Mouse (Mus musculus) frontal cortex, postnatal 10 days (tissue): ENCODE data around the gene Cenpx.
"Not testable (repeated sequence)": the region's sequence is repeated elsewhere in the genome, so short reads cannot be mapped to it uniquely, and the experiment has no call there.

Experiments
- DNase-seq, 2 experiments: peaks; one replicate each; pipeline ENCODE4 v3.0.0; 2022; ENCODE audit warnings: low spot score in 2 of 2, mixed read lengths in 1 of 2

The Cenpx gene

DNA sequence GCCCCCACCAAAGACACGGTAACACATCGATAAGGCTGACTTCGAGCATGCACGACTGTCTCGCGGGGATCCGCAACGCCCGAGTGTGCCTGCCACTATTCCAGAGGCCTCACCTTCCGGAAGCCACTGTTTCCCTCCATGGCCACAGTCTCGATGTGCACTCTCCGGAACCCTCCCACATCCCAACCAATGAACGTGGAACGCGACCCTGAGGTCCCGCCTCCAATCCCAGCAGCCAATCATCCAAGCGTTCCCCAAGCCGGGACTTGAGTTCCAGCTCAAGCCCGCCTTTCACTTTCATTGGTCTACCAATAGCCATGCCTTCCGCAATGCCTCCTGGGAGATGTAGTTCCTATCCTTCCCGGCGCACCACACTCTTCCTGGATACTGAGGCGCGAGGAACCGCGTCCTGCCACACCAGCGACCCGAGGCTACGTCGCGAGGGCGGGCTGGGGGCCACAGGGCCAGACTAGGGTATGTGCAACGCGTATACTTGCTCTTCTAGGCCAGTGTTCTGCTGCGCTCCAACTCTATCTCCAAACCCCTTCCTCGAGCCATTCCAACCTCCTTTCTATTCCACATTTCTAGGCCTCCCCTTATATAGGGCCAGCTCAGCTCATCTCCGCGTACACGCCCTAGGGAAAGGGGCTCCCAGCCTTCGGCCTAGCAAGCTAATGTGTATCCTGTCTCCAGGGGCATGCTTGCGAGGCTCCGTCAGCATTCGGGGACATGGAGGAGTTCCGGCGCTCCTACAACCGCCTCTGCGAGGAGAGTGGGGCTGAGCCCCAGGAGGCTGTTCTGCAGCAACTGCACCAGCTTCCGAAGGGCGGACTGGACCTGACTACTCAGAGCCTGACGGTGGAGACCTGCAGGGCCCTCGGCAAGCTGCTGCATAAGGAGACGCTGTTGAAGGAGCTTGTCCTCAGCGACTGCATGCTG lies at the start of gene Cenpx, which contains the start of gene Lrrc45:
Gene Cenpx, minus strand, starts transcription at position 159 of the 939 bp plus-strand sequence.
Gene Lrrc45, plus strand, starts transcription at position 346 of the 939 bp plus-strand sequence.
- DNase-seq, result peak; percentile 97

DNA sequence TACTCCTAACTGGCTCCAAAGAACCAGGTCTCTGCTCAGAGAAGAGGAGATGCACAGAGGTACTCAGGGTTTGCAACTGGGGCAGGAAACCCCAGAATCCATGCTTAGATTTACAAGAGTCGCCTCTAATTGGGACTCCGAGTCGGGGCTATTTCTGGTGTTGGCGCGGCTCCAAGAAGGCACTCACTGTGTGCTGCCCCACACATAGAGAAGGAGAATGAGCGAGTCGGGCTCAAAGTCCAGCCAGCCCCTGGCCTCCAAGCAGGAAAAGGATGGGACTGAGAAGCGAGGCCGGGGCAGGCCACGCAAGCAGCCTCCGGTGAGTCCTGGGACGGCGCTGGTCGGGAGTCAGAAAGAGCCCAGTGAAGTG lies 49.1 kb upstream of the Cenpx start, which contains the start of gene Hmga1b:
Gene Hmga1b, plus strand, starts transcription at position 123 of the 370 bp plus-strand sequence.
- not testable (repeated sequence) for DNase-seq

DNA sequence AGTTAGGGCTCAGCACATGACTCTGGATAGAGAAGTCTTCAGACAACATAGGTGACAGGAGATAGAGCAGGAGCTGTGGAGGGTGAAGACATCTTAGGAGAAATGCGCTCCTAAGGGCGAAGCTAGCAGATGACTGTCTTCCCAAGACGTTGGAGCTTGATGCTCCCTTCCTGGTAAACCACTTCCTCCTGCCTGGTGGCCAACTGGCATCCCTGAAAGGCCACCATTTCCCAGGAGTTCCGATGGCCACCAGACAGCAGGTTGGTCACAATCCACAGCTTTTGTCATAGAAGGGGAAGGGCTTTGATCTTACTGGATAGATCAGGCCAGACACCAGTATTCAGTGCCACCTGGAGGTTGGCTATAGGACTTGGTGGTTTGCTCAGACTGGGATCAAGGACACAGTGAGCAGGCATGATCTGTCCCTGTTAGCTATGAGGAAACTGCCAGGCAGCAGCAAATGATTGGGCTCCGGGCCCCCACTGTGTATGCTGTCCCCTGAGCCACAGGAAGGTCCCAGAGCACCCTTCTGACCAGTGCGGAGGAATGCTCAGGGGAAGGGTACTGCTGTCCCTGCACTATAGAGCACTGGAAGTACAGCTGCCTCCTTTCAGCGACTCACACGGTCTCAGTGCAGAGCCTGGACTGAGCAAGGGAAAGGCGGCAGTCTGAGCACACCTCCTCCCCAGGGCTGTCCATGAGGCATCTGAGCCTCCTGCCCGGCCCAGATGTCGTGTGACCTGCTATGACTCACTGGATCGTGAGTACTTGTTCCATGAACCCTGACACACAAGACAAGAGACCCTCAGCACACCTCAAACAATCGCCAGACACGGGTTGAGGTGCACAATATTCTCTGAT lies 48.5 kb upstream of the Cenpx start:
- DNase-seq, result no peak

DNA sequence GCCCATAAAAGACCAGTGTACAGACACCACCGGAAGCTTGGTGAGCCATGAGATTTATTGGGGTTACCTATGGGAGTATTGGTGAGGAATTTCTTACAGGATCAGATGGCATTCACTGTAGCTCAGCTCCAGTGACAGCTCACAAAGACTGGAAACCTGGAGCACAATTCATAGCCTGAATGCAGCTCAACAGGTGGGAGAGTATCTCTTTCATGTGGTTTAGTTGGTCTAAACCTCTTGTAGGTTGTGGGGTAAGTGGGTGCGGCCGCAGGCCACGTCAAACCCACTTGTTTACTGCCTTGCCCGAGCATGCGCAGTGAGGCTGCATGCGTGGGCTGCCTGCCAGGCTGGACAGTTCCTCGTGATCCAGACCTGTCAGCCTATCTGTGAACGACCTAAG lies 46.7 kb upstream of the Cenpx start:
- DNase-seq, result no peak

DNA sequence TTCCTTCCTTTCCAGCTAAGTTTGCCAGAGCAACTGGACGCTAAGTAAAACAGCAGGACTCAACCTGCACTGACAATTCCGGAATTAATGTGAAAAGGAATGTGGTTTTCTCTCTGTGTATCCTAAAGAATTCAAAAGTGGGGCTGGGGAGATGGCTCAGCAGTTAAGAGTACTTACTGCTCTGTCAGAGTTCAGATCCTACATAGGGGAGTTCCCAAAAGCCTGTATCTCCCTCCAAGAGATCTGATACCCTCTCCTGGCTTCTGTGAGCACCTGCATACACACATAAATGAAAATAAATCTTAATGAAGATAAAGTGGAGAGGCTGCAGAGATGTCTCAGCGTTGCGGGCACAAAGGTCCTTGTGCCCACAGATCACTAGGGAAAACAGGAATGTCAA lies 38.1 kb upstream of the Cenpx start:
- DNase-seq, result no peak

DNA sequence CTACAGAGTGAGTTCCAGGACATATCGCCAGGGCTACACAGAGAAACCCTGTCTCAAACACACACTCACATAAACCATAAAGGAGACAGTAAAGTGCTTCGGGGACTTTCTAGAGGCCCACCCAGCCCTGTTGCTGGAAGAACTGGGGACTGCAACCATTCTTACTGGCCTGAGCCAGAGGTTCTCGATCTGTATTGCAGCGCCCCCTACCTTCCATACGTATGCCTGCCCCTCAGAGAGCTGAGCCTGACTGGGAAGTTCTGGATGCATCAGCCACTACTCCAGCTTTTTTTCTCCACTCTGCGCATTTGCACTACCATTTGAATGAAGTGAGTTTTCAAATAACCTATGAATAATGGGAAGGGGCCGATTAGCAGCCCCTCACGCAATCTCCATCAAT lies 35.9 kb upstream of the Cenpx start:
- no peak for DNase-seq

GRCm38 (mm10) chr11:120747974-120748373 lies 34.4 kb upstream of the Cenpx start:
- no peak for DNase-seq

DNA sequence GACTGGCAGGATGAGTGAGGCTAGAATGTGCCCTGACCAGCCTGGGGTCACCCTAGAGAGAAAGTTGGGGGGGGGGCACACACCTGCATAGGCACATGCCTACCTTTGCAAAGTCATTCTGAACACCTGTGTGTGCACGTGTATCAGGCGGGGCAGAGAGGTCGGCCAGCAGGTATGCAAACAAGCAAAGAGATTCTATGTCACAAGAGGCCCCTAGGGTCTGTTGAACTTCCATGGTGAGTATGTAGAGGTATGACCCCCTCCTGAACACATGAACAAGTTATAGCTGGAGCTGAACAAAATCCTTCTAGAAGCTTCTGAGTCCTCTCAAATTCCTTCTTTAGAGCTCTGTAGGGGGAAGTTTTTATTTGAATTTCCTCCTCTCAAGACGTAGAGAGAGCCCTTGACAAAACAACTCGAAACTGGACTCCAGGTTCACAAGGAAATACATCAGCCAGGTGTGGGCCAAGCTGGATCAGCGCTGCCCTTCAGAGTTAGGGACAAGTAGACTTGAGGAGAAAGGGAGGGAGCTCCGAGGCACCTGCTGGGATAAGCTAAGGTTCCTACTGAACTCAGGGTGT lies 30.7 kb upstream of the Cenpx start:
- no peak for DNase-seq

GRCm38 (mm10) chr11:120740981-120741380 lies 27.4 kb upstream of the Cenpx start:
- DNase-seq, result no peak

- DNase-seq, result no peak
These were observed 22.9 kb upstream of the Cenpx start for GRCm38 (mm10) chr11:120736424-120736823.

DNA sequence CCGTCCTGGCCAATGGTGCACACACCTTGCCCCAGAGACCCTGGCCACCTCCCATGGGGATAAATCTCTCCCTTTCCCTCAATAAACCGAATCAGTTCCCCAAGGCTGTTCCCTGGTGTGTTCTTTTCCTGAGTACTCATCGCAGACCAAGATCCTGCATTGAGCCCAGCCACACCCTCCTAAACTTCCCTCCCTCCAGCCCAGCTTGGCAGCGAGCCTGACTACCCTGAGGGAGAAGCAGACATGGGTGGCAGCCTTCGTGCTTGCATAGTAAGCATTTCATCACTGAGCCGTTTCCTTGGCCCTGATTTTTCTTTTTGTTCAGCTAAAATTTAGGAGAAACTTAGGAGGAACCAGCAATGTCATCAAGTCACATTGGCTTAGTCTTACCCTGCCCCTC lies 20.0 kb upstream of the Cenpx start:
- DNase-seq, result no peak

DNA sequence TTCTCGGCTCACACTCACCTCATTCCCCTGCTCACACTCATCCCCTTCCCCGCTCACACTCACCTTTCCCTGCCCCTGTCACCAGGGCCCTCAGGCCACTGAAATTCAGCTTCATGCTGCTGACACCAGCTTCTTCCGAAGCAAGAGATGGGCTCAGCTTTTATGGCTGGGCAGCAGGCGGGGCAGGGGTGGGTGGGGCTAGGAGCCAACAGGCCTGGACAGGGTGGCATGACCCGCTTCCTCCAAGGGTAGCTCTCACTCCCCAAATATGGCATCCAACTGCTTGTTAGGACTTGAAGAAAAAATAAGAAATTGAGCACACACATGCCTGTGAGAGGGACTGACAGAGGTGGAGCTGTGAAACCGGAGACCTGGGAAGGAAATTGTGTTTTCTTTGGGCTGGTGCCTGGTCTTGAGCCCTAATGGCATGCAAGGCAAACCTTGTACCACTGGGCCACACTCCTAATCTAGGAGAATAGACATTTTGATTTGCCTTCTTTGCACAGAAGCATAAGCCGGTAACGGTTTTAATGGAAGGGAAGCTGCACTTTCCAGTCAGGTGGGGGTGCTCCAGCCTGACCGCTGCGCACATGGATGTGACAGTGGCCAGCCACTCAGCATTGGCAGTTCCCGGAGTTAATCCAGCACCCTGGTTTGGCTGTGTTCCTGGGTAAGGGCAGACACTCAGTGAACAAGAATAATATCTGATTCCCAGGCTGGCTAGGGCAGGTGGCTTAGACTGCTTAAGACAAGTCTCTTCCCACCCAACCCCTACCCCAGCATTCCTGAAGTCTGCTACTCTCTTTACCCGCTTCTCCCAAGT lies 18.5 kb upstream of the Cenpx start, which contains the start of gene Cbr2:
Gene Cbr2, minus strand, starts transcription at position 257 of the 823 bp plus-strand sequence.
- DNase-seq, result no peak

DNA sequence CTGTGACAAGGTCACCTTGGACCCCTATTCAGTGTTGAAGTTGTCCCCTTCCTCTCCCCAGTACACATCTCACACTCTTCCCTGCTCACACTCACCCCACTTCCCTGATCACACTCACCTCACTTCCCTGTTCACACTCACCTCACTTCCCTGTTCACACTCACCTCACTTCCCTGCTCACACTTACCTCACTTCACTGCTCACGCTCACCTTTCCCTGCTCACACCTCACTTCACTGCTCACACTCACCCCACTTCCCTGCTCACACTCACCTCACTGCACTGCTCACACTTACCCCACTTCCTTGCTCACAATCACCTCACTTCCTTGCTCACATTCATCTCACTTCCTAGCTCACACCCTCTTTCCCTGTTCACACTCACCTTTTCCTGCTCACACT lies 17.9 kb upstream of the Cenpx start:
- no peak for DNase-seq

- no peak for DNase-seq
These were observed 16.9 kb upstream of the Cenpx start for GRCm38 (mm10) chr11:120730331-120730870.

DNA sequence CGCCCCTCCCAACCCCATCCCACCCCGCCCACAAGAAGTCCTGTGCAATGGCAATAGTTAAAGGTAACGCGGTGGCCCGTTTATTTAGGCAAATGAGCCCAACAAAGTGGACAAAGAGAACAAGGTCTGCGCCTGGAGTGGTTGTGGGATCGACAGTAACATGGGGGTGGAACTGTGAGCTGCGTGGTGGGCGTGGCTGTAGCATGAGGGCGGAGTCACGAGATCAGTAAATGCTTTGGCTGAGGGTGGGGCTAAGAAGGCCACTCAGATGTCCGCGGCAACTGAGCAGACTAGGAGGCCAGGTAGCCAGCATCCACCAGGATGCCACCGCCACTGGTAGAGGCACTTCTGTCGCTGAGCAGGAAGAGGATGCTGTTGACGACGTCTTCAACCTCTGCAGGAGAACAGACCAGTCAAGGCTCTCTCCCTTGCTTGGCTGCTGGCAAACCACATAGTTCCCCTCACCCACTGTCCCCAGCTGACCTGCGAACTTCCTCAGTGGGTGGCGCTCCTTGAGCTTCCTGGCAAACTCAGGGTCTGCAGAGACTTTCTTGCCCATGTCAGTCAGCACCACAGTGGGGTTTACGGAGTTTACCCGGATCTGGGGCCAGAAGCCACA lies 16.0 kb upstream of the Cenpx start:
- DNase-seq, result not testable (repeated sequence)

DNA sequence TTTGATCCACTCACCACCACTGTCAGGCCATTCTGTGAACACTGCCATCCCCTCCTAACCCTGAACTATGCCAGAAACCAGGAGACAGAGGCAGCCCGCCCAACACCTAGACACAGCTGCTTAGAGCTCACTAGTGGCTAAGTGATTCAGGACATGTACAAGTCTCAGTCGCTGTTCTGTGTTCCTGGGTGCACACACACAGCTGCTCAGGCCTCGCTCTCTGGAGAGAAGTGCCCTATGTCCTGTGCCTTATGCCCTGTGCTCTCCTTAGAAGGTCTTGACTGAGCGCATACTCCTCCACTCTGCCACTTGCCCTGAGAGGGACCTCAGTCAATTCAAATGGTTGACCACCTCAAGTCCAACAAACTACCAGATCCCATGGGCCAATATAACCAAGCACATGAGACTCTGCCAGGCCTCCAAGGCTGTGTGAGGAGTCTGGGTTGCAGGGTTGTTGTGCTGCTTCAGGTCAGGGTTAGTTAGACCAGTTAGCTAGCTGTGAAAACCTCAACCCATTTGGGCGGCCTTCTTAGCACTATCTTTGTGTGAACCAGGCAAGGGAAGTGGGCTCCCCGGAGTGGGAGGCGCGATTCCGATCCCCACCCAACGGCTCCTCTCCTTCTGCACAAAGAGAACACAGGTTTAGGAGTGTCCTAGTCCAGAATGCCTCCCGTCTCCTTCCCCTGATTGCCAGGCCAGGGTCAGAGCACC lies 15.1 kb upstream of the Cenpx start:
- DNase-seq, result no peak

DNA sequence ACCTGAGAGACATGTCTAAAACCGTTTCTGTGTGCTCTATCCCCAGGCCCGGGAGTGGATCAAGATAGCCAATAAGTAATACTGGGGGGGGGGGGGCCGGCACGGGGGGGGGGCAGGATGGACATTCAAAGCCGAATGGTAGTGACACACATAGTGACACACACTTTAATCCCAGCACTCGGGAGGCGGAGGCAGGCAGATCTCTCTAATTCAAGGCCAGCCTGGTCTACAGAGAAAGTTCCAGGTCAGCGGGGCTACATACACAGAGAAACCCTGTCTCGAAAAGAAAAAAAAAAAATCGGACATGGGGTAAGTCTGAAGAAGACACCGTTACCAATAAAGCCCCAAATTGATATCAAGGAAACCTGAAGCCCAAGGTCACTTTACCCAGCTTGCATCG lies 14.0 kb upstream of the Cenpx start:
- no peak for DNase-seq

GRCm38 (mm10) chr11:120727169-120727527 lies 13.6 kb upstream of the Cenpx start, which contains the start of gene Dcxr:
Dcxr (minus strand) TSS chr11:120727281.
- DNase-seq, result peak; percentile 70 to 72
